Mouse (Mus musculus) effector memory CD4-positive, alpha-beta T cell, adult 7 months (primary cell): ENCODE data around the gene Csl. TPM values are rescaled to one million over a fixed set of nuclear protein-coding genes. Genes with fewer than 3 reads are reported as not detected.

ENCODE experiments used
- polyA plus RNA-seq: library from polyadenylated mRNA; unstranded; fragments of 100-300 nt; shearing (Covaris generic); gene quantifications from one replicate; pipeline ENCODE4 v1.2.1, GENCODE M21; 2017

The Csl gene
- not detected for polyA plus RNA-seq

DNA sequence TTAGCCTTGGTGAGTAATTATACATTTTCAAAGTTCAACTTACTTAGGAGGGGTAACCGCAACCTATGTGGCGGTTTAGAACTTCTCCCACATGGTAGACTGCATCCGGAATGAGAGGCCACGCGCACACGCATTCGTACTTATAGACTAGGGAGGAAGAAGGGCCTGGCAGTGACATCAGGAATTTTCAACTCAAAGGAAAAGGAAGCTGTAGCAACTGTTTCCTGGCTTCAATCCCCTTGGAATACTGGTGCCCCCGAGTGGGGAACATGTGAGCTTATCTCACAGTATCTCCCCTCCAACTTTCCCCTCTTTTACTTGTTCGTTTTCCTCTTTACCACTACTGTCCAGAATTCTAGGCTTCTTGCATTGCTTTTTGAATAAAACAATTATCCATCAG, at the start of gene Csl:
TSS of gene Csl (minus strand) at position 101 of the 400 bp plus-strand sequence.

